Mouse (Mus musculus) lung, adult 2 months (tissue): ENCODE measurements around the gene Olfr464. TPM values are rescaled to one million over a fixed set of nuclear protein-coding genes. Genes with fewer than 3 reads are reported as not detected.

Source experiments
- DNase-seq: peaks from one replicate; pipeline ENCODE4 v3.0.0; 2022
- H3K4me1 ChIP-seq: fragments of 200-500 bp; 2 replicates; pipeline ENCODE4 v1.6.1; 2011; ENCODE audit warnings: low read length; ENCODE audit not compliant: control insufficient read depth, insufficient read depth
- H3K4me3 ChIP-seq: fragments of 200-500 bp; replicated peaks from 2 replicates; pipeline ENCODE3; 2011; ENCODE audit warnings: low read depth, mild to moderate bottlenecking, control low read depth, low read length; ENCODE audit errors: extremely low read depth
- CTCF ChIP-seq: fragments of 200-500 bp; IDR thresholded peaks from 2 replicates; pipeline ENCODE4 v1.5.1; 2011; ENCODE audit warnings: mild to moderate bottlenecking, low read length, control low read depth; ENCODE audit not compliant: insufficient read depth
- POLR2A ChIP-seq: fragments of 200-500 bp; IDR thresholded peaks from 2 replicates; pipeline ENCODE4 v1.6.1; 2011; ENCODE audit warnings: low read depth, mild to moderate bottlenecking, control low read depth, low read length, borderline replicate concordance; ENCODE audit errors: extremely low read depth
- WGBS: fragments of 180-500 bp; shearing (Covaris S2); methylation state at CpG from one replicate; pipeline ENCODE4 v1.1.7; 2018; 5-methylcytosine and 5-hydroxymethylcytosine counted together
- polyA plus RNA-seq: library from polyadenylated mRNA; depleted of rRNA; stranded (reverse); fragments of >200 nt; gene quantifications from 2 replicates; pipeline ENCODE4 v1.2.3, GENCODE M21; 2012

Gene Olfr464
- polyA plus RNA-seq, 1 experiment = 0.34 TPM

- H3K4me3 ChIP-seq = no peak overlapping the region
- TF ChIP-seq POLR2A (no peak), CTCF (no peak)
- no peak for DNase-seq
- WGBS = 81% methylated on average over 2 of the region's 2 CpGs
- H3K4me1 ChIP-seq = no peaks in the 10 kb centered on the region
These were observed 9.6 kb upstream of the Olfr464 start for GRCm38 (mm10) chr11:87930348-87930747.

DNA sequence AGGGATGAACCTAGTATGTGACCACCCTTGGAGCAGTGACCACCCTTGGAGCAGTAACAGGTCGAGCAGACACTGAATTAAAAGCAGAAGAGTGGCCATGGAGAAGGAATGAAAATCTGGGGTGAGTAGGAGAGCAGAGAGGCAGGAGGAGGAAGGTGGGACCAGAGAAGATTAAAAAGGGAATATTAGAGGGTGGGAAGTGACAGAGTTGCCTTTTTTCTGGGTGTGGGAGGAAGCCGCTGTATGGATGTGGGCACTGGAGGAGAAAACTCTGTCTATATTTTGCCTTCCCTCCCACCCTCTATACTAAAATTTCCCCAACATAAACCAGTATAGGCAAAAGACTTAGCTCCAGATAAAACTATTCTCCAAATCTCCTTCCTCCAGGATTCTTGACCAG lies 466 bp downstream of the Olfr464 start:
- no peak for DNase-seq
- Histone ChIP-seq H3K4me1 (no peaks in the 10 kb centered on the region), H3K4me3 (no peak overlapping the region)
- 59% methylated on average over 2 of the region's 2 CpGs for WGBS
- no peak for TF ChIP-seq CTCF

GRCm38 (mm10) chr11:87916005-87916404 lies 4.8 kb downstream of the Olfr464 start:
- 73% methylated on average over 1 of the region's 1 CpGs for WGBS
- no peaks in the 10 kb centered on the region for H3K4me1 ChIP-seq
- TF ChIP-seq CTCF (no peak), POLR2A (no peak)
- no peak for DNase-seq
- no peak overlapping the region for H3K4me3 ChIP-seq

DNA sequence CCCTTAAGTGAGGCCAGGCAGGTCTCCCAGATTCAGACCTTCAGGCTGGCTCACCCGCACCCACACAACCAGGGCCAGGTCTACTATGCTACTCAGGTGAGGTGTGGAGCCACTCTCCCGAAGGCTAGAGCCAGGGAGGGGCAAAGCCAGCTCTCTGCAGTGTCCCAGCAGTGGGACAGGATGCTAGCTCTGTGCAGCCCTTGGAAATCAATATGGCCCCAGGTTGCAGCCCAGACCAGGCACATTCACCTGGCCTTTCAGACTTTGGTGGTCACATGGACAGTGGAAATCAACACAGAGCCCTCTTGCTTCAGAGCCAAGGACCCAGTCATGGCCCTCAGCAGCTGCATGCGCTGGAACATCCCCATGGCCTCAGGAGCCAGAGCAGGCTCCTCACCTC lies 16.4 kb downstream of the Olfr464 start:
- TF ChIP-seq POLR2A (no peak), CTCF (no peak)
- no peak for DNase-seq

GRCm38 (mm10) chr11:87897287-87897686 lies 23.5 kb downstream of the Olfr464 start, which contains the start of gene Olfr463:
Gene Olfr463 (minus strand): TSS chr11:87897387.
- no peak within 1 kb of the TSS for H3K4me3 ChIP-seq

More for the DNA sequence above, 16.4 kb downstream of the Olfr464 start:
- Histone ChIP-seq H3K4me3 (no peak overlapping the region), H3K4me1 (no peaks in the 10 kb centered on the region)
- WGBS = 65% methylated on average over 3 of the region's 3 CpGs

DNA sequence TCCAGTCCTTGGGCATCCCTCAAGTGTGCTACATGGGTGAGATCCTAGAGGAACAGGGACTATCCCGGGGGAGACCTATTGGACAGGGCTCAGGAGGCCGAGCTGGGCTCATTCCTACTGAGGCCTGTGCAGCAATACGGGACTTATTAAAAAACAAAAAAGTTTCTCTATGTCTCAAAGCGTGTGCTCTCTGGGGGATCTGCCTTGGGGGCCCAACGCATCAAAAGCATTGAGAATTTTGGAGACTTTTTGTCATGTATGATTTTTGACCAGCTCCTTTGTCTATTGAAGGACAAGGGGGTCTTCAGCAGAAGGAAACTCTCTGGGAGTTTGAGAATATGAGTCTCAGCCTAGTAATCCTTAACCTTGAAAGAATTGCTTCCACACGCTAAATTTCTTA lies 28.6 kb downstream of the Olfr464 start, which contains the start of gene Olfr462:
Gene Olfr462 (minus strand): TSS at position 101 of the 400 bp plus-strand sequence.
- Histone ChIP-seq H3K4me3 (no peak within 1 kb of the TSS), H3K4me1 (no peaks in the 10 kb centered on the region)
- DNase-seq = no peak
- TF ChIP-seq POLR2A = no peak
- TF ChIP-seq CTCF = no peak
- WGBS = 91% methylated on average over 6 of the region's 6 CpGs

More at GRCm38 (mm10) chr11:87897287-87897686, 23.5 kb downstream of the Olfr464 start, which contains the start of gene Olfr463:
- DNase-seq = no peak
- H3K4me1 ChIP-seq = no peaks in the 10 kb centered on the region
- no peak for TF ChIP-seq CTCF
- TF ChIP-seq POLR2A = no peak

DNA sequence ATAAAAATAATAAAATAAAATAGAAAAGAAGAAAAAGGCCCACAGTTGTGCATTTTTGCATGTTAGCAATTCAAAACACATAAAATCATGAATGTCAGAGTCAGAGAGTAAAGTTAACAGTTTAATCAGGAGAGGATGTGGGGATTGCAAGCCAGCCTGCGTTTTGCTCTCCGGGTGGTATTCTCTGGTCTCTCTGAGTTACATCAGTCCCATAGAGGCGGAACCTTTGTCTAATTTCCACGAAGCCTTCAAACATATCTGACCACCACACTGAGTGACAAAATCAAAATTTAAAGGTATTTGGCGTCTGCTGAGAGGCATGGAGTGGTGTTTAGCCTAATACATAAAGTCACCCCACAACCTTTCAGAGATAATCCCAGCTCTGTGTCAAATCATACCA lies 35.9 kb downstream of the Olfr464 start:
- no peak for TF ChIP-seq CTCF
- Histone ChIP-seq H3K4me1 (no peaks in the 10 kb centered on the region), H3K4me3 (no peak overlapping the region)
- no peak for DNase-seq
- 72% methylated on average over 5 of the region's 5 CpGs for WGBS

DNA sequence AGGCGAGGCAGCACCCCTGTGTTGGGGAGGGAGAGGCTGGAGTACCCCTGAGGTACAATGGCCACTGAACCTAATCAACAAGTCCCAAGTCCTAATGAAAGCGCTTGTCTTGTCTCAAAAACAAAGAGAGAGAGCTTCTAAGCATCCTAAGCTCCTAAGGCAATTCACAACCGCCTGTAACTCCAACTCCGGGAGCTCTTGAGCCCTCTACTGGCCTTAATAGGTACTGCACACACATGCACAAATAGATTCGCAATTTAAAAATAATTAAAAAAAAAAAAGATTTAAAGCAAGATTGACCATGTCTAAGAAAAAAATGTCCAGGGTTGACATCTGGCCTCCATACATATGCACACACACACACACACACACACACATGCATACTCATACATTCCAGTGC lies 37.3 kb downstream of the Olfr464 start:
- DNase-seq = no peak
- TF ChIP-seq CTCF = no peak
- TF ChIP-seq POLR2A = no peak

GRCm38 (mm10) chr11:87881714-87882113 lies 39.1 kb downstream of the Olfr464 start:
- WGBS = 55% methylated on average over 4 of the region's 4 CpGs
- no peak for DNase-seq
- H3K4me1 ChIP-seq = no peaks in the 10 kb centered on the region
- TF ChIP-seq CTCF (no peak), POLR2A (no peak)
- H3K4me3 ChIP-seq = no peak overlapping the region

More for the DNA sequence above, 37.3 kb downstream of the Olfr464 start:
- Histone ChIP-seq H3K4me3 (no peak overlapping the region), H3K4me1 (no peaks in the 10 kb centered on the region)
- WGBS = 38% methylated on average over 5 of the region's 5 CpGs

GRCm38 (mm10) chr11:87879826-87880225 lies 40.9 kb downstream of the Olfr464 start:
- no peaks in the 10 kb centered on the region for H3K4me1 ChIP-seq
- WGBS = 63% methylated on average over 9 of the region's 9 CpGs
- no peak overlapping the region for H3K4me3 ChIP-seq
- no peak for DNase-seq
- TF ChIP-seq CTCF (no peak), POLR2A (no peak)
